Mouse (Mus musculus) midbrain, postnatal 0 days (tissue): Measurements from ENCODE around the gene Spocd1. TPM values are rescaled to one million over a fixed set of nuclear protein-coding genes. Genes with fewer than 3 reads are reported as not detected.
A peak's percentile ranks its signal among the peaks of the same experiment; 100 is the strongest.

Experiments
- ATAC-seq: fragments of 200-750 bp; cut with Nextera tagmentation; 2 replicates; pipeline ENCODE4 v1.8.0; 2017; ENCODE audit warnings: moderate number of reproducible peaks, mild to moderate bottlenecking, moderate TSS enrichment, moderate library complexity; ENCODE audit not compliant: low FRiP score
- DNase-seq: peaks from one replicate; pipeline ENCODE4 v3.0.0-alpha.2; 2015; ENCODE audit warnings: low spot score
- H3K27ac ChIP-seq: fragments of 300-500 bp; sonication (generic); 2 replicates; pipeline ENCODE4 v1.5.1; 2014; ENCODE audit warnings: low read depth, mild to moderate bottlenecking, low read length, mixed read lengths
- H3K27me3 ChIP-seq: fragments of 300-500 bp; sonication (generic); 2 replicates; pipeline ENCODE4 v1.6.1; 2014; ENCODE audit warnings: low read length, control low read depth, mixed read lengths; ENCODE audit not compliant: insufficient read depth
- H3K36me3 ChIP-seq: fragments of 300-500 bp; sonication (generic); 2 replicates; pipeline ENCODE4 v1.6.1; 2014; ENCODE audit warnings: low read length, control low read depth, mixed read lengths; ENCODE audit not compliant: insufficient read depth
- H3K4me1 ChIP-seq: fragments of 300-500 bp; sonication (generic); 2 replicates; pipeline ENCODE4 v1.6.1; 2014; ENCODE audit warnings: mild to moderate bottlenecking, control low read depth, antibody characterized with exemption, low read length, mixed read lengths; ENCODE audit not compliant: insufficient read depth
- H3K4me2 ChIP-seq: fragments of 300-500 bp; sonication (generic); 2 replicates; pipeline ENCODE4 v1.6.1; 2014; ENCODE audit warnings: low read depth, mild to moderate bottlenecking, low read length, mixed read lengths; ENCODE audit not compliant: poor library complexity, severe bottlenecking
- H3K4me3 ChIP-seq: fragments of 300-500 bp; sonication (generic); 2 replicates; pipeline ENCODE4 v1.5.1; 2014; ENCODE audit warnings: low read depth, mild to moderate bottlenecking, low read length, moderate library complexity
- H3K9ac ChIP-seq: fragments of 300-500 bp; sonication (generic); replicated peaks from 2 replicates; pipeline ENCODE4 v1.6.1; 2014; ENCODE audit warnings: mild to moderate bottlenecking, low read length, moderate library complexity, mixed read lengths; ENCODE audit not compliant: poor library complexity, severe bottlenecking
- H3K9me3 ChIP-seq: fragments of 300-500 bp; sonication (generic); 2 replicates; pipeline ENCODE4 v1.6.1; 2016; ENCODE audit warnings: low read length, control low read depth
- CTCF ChIP-seq: IDR thresholded peaks from 2 replicates; pipeline ENCODE4 v1.5.1; 2016; ENCODE audit warnings: antibody characterized with exemption, mild to moderate bottlenecking
- WGBS: fragments of 180-500 bp; shearing (Covaris S2); extraction: QIAGEN DNeasy Blood & Tissue Kit; methylation state at CpG from one replicate; pipeline ENCODE4 v1.1.7; 2014; 5-methylcytosine and 5-hydroxymethylcytosine counted together
- polyA plus RNA-seq: library from polyadenylated mRNA; unstranded; fragments of >200 nt; fragmentation: Nextera tagmentation; extraction: Ambion mirVana; gene quantifications from 2 replicates; pipeline ENCODE4 v1.2.1, GENCODE M21; 2015
- total RNA-seq: library from RNA; depleted of rRNA; stranded (reverse); fragments of >200 nt; gene quantifications from 2 replicates; pipeline ENCODE4 v1.2.3, GENCODE M21; 2014

Spocd1 gene
- total and polyA plus RNA-seq, 2 experiments from 2014 or later = 0.27 TPM; not detected in 1

DNA sequence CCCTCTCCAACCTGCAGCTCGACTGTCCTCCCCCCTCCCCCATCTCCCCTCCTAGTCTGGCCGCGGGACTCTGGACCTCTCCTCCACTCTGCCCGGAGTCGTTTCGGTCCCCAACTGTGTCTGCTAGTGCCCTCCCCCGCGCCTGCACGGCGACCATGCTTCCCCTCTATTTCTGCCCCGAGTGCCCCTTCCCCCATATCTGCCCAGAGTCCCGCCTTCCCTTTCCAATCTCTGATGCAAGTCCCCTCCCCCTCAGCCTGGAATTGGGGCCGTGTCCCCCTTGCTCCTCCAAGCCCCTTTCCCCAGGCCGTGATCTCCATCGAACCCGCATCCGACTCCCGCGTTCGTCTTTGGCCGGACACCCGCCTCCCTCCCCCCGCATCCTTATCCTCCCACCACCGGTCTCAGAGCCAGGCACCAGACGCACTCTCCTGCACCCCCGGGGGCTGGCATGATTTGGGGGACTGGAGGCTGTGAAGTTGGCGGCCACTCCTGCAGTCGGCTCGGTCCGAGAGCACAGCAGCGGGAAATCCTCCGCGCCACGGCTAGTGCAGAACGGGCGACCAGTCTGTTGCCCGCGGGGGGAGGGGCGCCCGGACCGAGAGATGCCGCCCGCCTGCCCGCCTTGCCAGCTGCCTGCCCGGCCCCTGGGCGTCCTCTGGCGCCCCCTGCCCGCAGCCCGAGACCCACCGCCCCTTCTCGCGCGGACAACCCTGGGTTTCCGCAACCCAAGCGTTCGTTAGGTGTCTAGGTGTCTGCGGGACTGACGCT lies 56.8 kb downstream of the Spocd1 start:
- Histone ChIP-seq H3K4me3 (peak overlapping the region; percentile 72), H3K36me3 (no peaks in the 10 kb centered on the region), H3K4me2 (peak overlapping the region; percentile 96), H3K27me3 (no peaks in the 10 kb centered on the region), H3K9ac (peak overlapping the region; percentile 83), H3K4me1 (peaks cover 34% of the 10 kb centered on the region), H3K27ac (peak overlapping the region; percentile 79), H3K9me3 (no peaks in the 10 kb centered on the region)
- ATAC-seq = peak; percentile 27
- DNase-seq = peak; percentile 88
- peak; percentile 80 for TF ChIP-seq CTCF
- WGBS = under 1% methylated on average over 55 of the region's 58 CpGs

DNA sequence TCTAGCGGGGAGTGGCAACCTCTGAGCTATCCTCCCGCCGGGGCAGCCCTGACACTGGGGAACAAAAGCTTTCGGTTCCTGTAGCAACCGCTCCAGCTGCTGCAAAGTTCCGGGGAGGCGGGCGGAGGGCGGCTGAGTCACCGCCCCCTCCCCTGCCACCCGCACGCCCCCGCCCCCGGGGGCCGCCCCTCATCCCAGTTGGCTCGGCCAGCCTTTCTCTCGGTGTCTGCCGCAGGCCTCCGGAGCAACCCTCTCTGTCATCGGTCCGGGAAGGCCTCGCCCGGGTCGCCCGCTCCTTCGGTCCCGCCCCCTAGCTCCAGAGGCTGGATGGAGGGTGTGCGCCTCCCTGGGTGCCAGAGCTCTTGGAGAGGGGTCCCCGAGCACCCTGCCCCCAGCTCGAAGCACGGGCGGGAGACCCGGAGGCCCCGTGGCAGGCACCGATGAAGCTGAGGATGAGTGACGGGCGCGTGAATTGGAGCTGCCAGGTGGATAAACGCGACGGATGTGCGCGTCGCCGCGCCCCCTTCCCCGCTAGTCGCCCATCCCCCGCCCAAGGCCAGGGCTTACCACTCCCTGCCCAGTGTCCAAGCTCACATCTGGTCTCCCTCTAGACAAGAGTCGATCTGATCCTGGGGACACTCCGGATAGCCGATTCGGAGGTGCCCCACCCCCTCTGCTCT lies 58.9 kb downstream of the Spocd1 start:
- Histone ChIP-seq H3K36me3 (peaks cover 11% of the 10 kb centered on the region), H3K9ac (peak overlapping the region; percentile 65), H3K27me3 (no peaks in the 10 kb centered on the region), H3K4me2 (peak overlapping the region; percentile 96), H3K9me3 (no peaks in the 10 kb centered on the region), H3K4me3 (peak overlapping the region; percentile 72), H3K27ac (peak overlapping the region; percentile 59; the same call in 1 of the 2 replicates), H3K4me1 (peaks cover 26% of the 10 kb centered on the region)
- DNase-seq = peak; percentile 72
- WGBS = 2% methylated on average over 36 of the region's 53 CpGs
- ATAC-seq = peak; percentile 15; the same call in 1 of the 2 replicates
- TF ChIP-seq CTCF = no peak

DNA sequence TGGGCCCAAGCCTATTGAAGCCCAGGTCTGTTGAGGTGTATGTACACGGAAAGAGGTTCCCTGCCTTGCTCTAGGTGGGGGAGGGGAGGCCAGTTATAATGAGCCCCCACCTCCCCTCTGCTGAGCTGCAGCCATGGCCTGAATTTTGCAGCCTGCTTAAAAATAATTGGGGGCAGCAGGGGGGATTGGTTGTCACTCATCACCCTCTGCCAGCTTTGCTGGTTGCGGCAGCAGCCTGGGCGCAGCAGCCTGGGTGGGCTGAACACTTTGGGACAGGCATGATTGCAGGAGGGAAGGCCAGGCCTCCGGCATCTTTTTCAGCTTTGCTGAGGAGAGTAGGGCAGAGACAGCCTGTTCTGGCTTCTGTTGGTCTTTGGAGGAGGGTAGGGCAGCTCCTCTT lies 60.9 kb downstream of the Spocd1 start:
- Histone ChIP-seq H3K4me2 (peak overlapping the region; percentile 15; the same call in 1 of the 2 replicates), H3K4me3 (no peak overlapping the region), H3K9ac (0 out of 2 replicates have a peak overlapping the region, but pooled peaks have one; percentile 33), H3K4me1 (peaks cover 21% of the 10 kb centered on the region), H3K27ac (peak overlapping the region; percentile 7; the same call in 1 of the 2 replicates), H3K9me3 (no peaks in the 10 kb centered on the region), H3K27me3 (no peaks in the 10 kb centered on the region), H3K36me3 (peaks cover 22% of the 10 kb centered on the region)
- WGBS = 35% methylated on average over 4 of the region's 4 CpGs
- no peak for TF ChIP-seq CTCF
- ATAC-seq (no peak), DNase-seq (no peak)

DNA sequence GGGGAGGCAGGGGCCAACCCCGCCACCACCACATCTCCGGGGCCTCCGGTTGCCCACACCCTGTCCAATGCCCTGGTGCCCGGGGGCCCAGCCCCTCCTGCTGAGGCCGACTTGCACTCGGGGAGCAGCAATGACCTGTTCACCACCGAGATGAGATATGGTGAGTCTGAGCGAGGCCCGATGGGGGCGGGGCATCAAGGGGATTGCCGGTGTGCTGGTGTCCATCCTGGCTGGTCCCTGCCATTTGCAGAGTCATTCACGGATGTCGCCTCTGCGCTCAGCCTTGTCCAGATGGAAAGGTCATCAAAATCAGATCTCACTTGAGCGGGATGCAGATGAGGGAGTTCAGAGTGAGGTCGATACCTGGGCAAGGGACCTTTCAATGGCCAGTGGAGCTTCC lies 63.7 kb downstream of the Spocd1 start:
- no peaks in the 10 kb centered on the region for H3K27me3 ChIP-seq
- no peak overlapping the region for H3K9ac ChIP-seq
- no peaks in the 10 kb centered on the region for H3K9me3 ChIP-seq
- H3K4me3 ChIP-seq = no peak overlapping the region
- TF ChIP-seq CTCF = no peak
- peaks cover 12% of the 10 kb centered on the region; the same call in 1 of the 2 replicates for H3K4me1 ChIP-seq
- DNase-seq (no peak), ATAC-seq (no peak)
- no peak overlapping the region for H3K4me2 ChIP-seq
- H3K27ac ChIP-seq = no peak overlapping the region
- peaks cover 24% of the 10 kb centered on the region for H3K36me3 ChIP-seq
- WGBS = 84% methylated on average over 16 of the region's 16 CpGs

DNA sequence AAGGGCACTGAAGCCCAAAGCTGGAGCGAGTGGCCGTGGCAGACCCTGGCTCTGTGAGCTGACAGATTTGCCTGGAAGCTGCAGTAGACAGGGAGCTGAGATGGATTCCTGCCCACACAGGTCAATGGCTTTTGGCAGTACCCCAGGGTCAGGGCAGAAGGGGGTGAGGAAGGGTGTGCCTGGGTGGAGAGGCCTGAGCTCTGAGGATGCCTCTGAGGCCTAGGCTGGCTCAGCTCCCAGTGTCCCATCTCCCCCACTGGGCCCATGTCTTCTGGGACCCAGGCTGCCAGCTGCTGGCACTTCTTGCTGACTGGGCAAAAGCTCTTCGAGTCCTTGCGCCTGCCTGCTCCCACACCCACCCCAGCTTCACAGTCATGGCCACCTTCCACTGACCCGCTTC lies 64.2 kb downstream of the Spocd1 start:
- Histone ChIP-seq H3K4me1 (peaks cover 12% of the 10 kb centered on the region; the same call in 1 of the 2 replicates), H3K9ac (no peak overlapping the region), H3K9me3 (no peaks in the 10 kb centered on the region), H3K4me3 (no peak overlapping the region), H3K27me3 (no peaks in the 10 kb centered on the region), H3K27ac (peak overlapping the region; percentile 51; the same call in 1 of the 2 replicates), H3K36me3 (peaks cover 27% of the 10 kb centered on the region), H3K4me2 (no peak overlapping the region)
- DNase-seq (no peak), ATAC-seq (no peak)
- WGBS = 89% methylated on average over 5 of the region's 5 CpGs
- TF ChIP-seq CTCF = no peak
